Comparison of ENCODE assay signal across 9 mouse cellular contexts in the genomic region with DNA sequence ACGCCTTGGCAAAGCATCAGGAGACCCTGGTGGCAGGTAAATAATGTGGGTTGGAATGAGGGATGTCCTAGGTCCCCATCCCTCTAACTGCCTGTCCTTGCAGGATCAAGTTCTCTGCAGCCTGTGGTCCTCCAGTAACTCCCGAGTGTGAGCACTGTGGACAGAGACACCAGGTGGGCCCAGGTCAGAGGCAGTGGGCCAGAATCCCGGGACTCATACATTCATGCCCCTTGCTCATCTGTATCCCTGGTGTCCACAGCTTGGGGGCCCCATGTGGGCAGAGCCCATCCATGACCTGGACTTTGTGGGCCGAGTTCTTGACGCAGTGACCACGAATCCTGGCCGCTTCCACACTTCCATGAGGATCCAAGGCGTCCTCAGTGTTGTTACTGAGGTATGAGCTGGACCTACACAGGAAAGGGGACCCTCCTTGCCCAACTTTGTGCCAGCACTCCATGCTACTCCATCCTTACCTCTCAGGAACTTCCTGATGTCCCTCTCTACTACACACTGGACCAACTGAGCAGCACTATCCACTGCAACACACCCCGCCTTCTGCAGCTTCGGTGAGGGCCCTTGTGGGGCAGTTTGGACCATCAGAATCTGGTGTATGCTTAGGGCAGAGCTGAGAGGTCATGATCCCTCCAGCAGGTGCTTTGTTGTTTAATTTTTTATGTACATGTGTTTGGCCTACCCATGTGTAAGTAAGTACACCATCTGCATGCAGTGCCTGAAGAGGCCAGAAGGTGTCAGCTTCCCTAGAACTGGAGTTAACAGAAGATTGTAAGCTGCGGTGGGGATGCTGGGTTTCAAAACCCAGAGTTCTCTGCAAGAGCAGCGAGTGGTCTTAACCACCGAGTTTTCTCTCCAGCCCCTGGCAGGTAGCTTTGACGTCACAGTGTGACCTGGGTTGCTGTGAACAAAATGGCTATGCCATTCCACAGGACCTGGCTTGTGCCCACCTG. TPM values are rescaled to one million over a fixed set of nuclear protein-coding genes. Genes with fewer than 3 reads are reported as not detected.
A peak's percentile ranks its signal among the peaks of the same experiment; 100 is the strongest.
DNase-seq lines count a peak whose midpoint lies in the region; ATAC-seq lines count a peak whose summit lies in the region.
"Had no signal": no experiment of that assay in that cellular context is flagged by ENCODE, and none has a peak within 500 bp of the region (broad histone marks: within the 10 kb centered on the region; RNA-seq: fewer than 3 reads in every experiment).

No protein-coding gene starts in this region.

- peaks cover 34% of the 10 kb centered on the region for H3K4me1 ChIP-seq in heart, embryonic 12.5 days (replicated peaks)
- peaks cover 33% of the 10 kb centered on the region for H3K4me1 ChIP-seq in heart, embryonic 10.5 days
- H3K4me1 ChIP-seq in midbrain, embryonic 16.5 days (ENCODE audit: control insufficient read depth, insufficient read depth, low read length): no peaks in the 10 kb centered on the region

- H3K9me3 ChIP-seq in heart, embryonic 12.5 days (replicated peaks): no peaks in the 10 kb centered on the region
- no peaks in the 10 kb centered on the region for H3K9me3 ChIP-seq in heart, embryonic 10.5 days
- no peaks in the 10 kb centered on the region for H3K9me3 ChIP-seq in midbrain, embryonic 16.5 days (replicated peaks; ENCODE audit: control insufficient read depth, low read length, poor library complexity, severe bottlenecking)
- H3K9me3 ChIP-seq: neural tube, embryonic 13.5 days had no signal

- WGBS in heart, embryonic 12.5 days: 87% methylated on average over 14 of the region's 14 CpGs
- 90% methylated on average over 14 of the region's 14 CpGs for WGBS in heart, embryonic 10.5 days
- 88% methylated on average over 14 of the region's 14 CpGs for WGBS in midbrain, embryonic 16.5 days

- 0 out of 2 replicates have a peak overlapping the region, but pooled peaks have one; percentile 20 for H3K9ac ChIP-seq in heart, embryonic 12.5 days
- H3K9ac ChIP-seq in midbrain, embryonic 16.5 days (ENCODE audit: low read depth, low read length): no peak overlapping the region
- H3K9ac ChIP-seq: neural tube, embryonic 13.5 days had no signal

- peaks cover 5% of the 10 kb centered on the region for H3K27me3 ChIP-seq in heart, embryonic 12.5 days (replicated peaks)
- peaks cover 16% of the 10 kb centered on the region for H3K27me3 ChIP-seq in heart, embryonic 10.5 days (ENCODE audit: insufficient read depth, poor library complexity, severe bottlenecking)
- H3K27me3 ChIP-seq in midbrain, embryonic 16.5 days (ENCODE audit: control insufficient read depth, insufficient read depth, low read depth, low read length): peaks cover 12% of the 10 kb centered on the region

- H3K36me3 ChIP-seq in heart, embryonic 12.5 days: peaks cover 68% of the 10 kb centered on the region
- peaks cover 71% of the 10 kb centered on the region for H3K36me3 ChIP-seq in heart, embryonic 10.5 days
- H3K36me3 ChIP-seq in midbrain, embryonic 16.5 days (ENCODE audit: control insufficient read depth, insufficient read depth, low read length): peaks cover 18% of the 10 kb centered on the region

- no peak overlapping the region for H3K4me2 ChIP-seq in heart, embryonic 12.5 days
- H3K4me2 ChIP-seq in midbrain, embryonic 16.5 days (ENCODE audit: low read length): no peak overlapping the region
- H3K4me2 ChIP-seq: neural tube, embryonic 13.5 days had no signal

- ATAC-seq in heart, embryonic 12.5 days (ENCODE audit: insufficient number of reproducible peaks, low FRiP score): no peak
- ATAC-seq in megakaryocyte-erythroid progenitor cell, adult 5-6 weeks (replicated peaks; ENCODE audit: low FRiP score, low TSS enrichment, poor library complexity, severe bottlenecking): 0 out of 2 replicates have a peak, but pooled peaks have one; percentile 20
- ATAC-seq in midbrain, embryonic 16.5 days: no peak

- no peak overlapping the region for H3K4me3 ChIP-seq in heart, embryonic 12.5 days
- no peak overlapping the region for H3K4me3 ChIP-seq in heart, embryonic 10.5 days
- H3K4me3 ChIP-seq in midbrain, embryonic 16.5 days (ENCODE audit: low read depth, low read length): no peak overlapping the region
- H3K4me3 ChIP-seq: neural tube, embryonic 13.5 days had no signal

- no peak overlapping the region for H3K27ac ChIP-seq in heart, embryonic 12.5 days (ENCODE audit: poor library complexity, severe bottlenecking)
- H3K27ac ChIP-seq in heart, embryonic 10.5 days: no peak overlapping the region
- H3K27ac ChIP-seq in midbrain, embryonic 16.5 days (ENCODE audit: low read length): no peak overlapping the region
- H3K27ac ChIP-seq: neural tube, embryonic 13.5 days had no signal

- DNase-seq in heart, embryonic 10.5 days (ENCODE audit: low spot score): no peak
- DNase-seq in right cerebral cortex, postnatal 10 days (ENCODE audit: low spot score in 2 of 2): peak; percentile 74 to 78
- no peak for DNase-seq in right cerebral cortex, postnatal 25 days
- DNase-seq in c-Kit-positive CD71-positive TER-119-positive erythroid progenitor cells, embryonic 14.5 days (ENCODE audit: low spot score): peak; percentile 50
- no peak for DNase-seq in urinary bladder, adult 2 months (ENCODE audit: low spot score)

RNA-seq across cellular contexts. Expression of a gene that starts 3.8 kb away (rescaled TPM):
- 18.1 and 19.7 TPM in 2 replicates for polyA plus RNA-seq in heart, embryonic 12.5 days (2016; fragmentation: Nextera tagmentation; extraction: Ambion mirVana)
- polyA plus RNA-seq in heart, embryonic 10.5 days (2016; fragmentation: Nextera tagmentation; extraction: Ambion mirVana): 18.5 and 19.3 TPM in 2 replicates
- total RNA-seq in megakaryocyte-erythroid progenitor cell, adult 5-6 weeks (2014; fragmentation: Nextera tagmentation): 44.2 and 65.2 TPM in 2 replicates
- 9.5 and 10.1 TPM in 2 replicates for total RNA-seq in megakaryocyte-erythroid progenitor cell, adult 5-6 weeks (2017)
- 7.8 and 8.7 TPM in 2 replicates for polyA plus RNA-seq in urinary bladder, adult 2 months (2012; rRNA removed)
- 2.2 and 3.1 TPM in 2 replicates for polyA plus RNA-seq in midbrain, embryonic 16.5 days (2015; fragmentation: Nextera tagmentation; extraction: Ambion mirVana)

RNA-seq across cellular contexts. Expression of a gene that starts 9.8 kb away (rescaled TPM):
- 20.9 and 21.3 TPM in 2 replicates for polyA plus RNA-seq in heart, embryonic 12.5 days (2016; fragmentation: Nextera tagmentation; extraction: Ambion mirVana)
- 22.2 and 25.0 TPM in 2 replicates for polyA plus RNA-seq in heart, embryonic 10.5 days (2016; fragmentation: Nextera tagmentation; extraction: Ambion mirVana)
- 71.6 and 76.7 TPM in 2 replicates for total RNA-seq in megakaryocyte-erythroid progenitor cell, adult 5-6 weeks (2014; fragmentation: Nextera tagmentation)
- 35.8 and 51.5 TPM in 2 replicates for total RNA-seq in megakaryocyte-erythroid progenitor cell, adult 5-6 weeks (2017)
- polyA plus RNA-seq in urinary bladder, adult 2 months (2012; rRNA removed): 39.5 and 49.4 TPM in 2 replicates
- 13.0 and 14.2 TPM in 2 replicates for polyA plus RNA-seq in midbrain, embryonic 16.5 days (2015; fragmentation: Nextera tagmentation; extraction: Ambion mirVana)

RNA-seq across cellular contexts. Expression of a gene that starts 11.3 kb away (rescaled TPM):
- 46.2 and 49.5 TPM in 2 replicates for polyA plus RNA-seq in heart, embryonic 12.5 days (2016; fragmentation: Nextera tagmentation; extraction: Ambion mirVana)
- 59.8 and 64.6 TPM in 2 replicates for polyA plus RNA-seq in heart, embryonic 10.5 days (2016; fragmentation: Nextera tagmentation; extraction: Ambion mirVana)
- total RNA-seq in megakaryocyte-erythroid progenitor cell, adult 5-6 weeks (2014; fragmentation: Nextera tagmentation): 170 and 181 TPM in 2 replicates
- total RNA-seq in megakaryocyte-erythroid progenitor cell, adult 5-6 weeks (2017): 94.9 and 126 TPM in 2 replicates
- polyA plus RNA-seq in urinary bladder, adult 2 months (2012; rRNA removed): 71.7 and 76.3 TPM in 2 replicates
- polyA plus RNA-seq in midbrain, embryonic 16.5 days (2015; fragmentation: Nextera tagmentation; extraction: Ambion mirVana): 59.0 and 68.1 TPM in 2 replicates

RNA-seq across cellular contexts. Expression of a gene that starts 25.4 kb away (rescaled TPM):
- 5.4 and 6.9 TPM in 2 replicates for polyA plus RNA-seq in heart, embryonic 12.5 days (2016; fragmentation: Nextera tagmentation; extraction: Ambion mirVana)
- 2.1 and 3.2 TPM in 2 replicates for polyA plus RNA-seq in heart, embryonic 10.5 days (2016; fragmentation: Nextera tagmentation; extraction: Ambion mirVana)
- total RNA-seq in megakaryocyte-erythroid progenitor cell, adult 5-6 weeks (2014; fragmentation: Nextera tagmentation): 25.7 and 28.1 TPM in 2 replicates
- total RNA-seq in megakaryocyte-erythroid progenitor cell, adult 5-6 weeks (2017): 8.2 and 11.4 TPM in 2 replicates
- polyA plus RNA-seq in urinary bladder, adult 2 months (2012; rRNA removed): 1.0 and 1.2 TPM in 2 replicates
- polyA plus RNA-seq in midbrain, embryonic 16.5 days (2015; fragmentation: Nextera tagmentation; extraction: Ambion mirVana): 0.80 and 1.1 TPM in 2 replicates

RNA-seq across cellular contexts. Expression of a gene that starts 34.8 kb away (rescaled TPM):
- polyA plus RNA-seq in heart, embryonic 12.5 days (2016; fragmentation: Nextera tagmentation; extraction: Ambion mirVana): 63.4 and 68.1 TPM in 2 replicates
- polyA plus RNA-seq in heart, embryonic 10.5 days (2016; fragmentation: Nextera tagmentation; extraction: Ambion mirVana): 71.6 and 103 TPM in 2 replicates
- 23.2 and 27.2 TPM in 2 replicates for total RNA-seq in megakaryocyte-erythroid progenitor cell, adult 5-6 weeks (2014; fragmentation: Nextera tagmentation)
- total RNA-seq in megakaryocyte-erythroid progenitor cell, adult 5-6 weeks (2017): 47.1 and 60.7 TPM in 2 replicates
- 14.7 and 23.3 TPM in 2 replicates for polyA plus RNA-seq in urinary bladder, adult 2 months (2012; rRNA removed)
- polyA plus RNA-seq in midbrain, embryonic 16.5 days (2015; fragmentation: Nextera tagmentation; extraction: Ambion mirVana): 13.0 and 16.3 TPM in 2 replicates

Comparison
In these comparisons a context has a peak if more than half of its experiments do, and no peak if none do; other contexts are left out.
1. DNase-seq: peak in right cerebral cortex, postnatal 10 days (2 of 2) and c-Kit-positive CD71-positive TER-119-positive erythroid progenitor cells, embryonic 14.5 days (single experiment); none in heart, embryonic 10.5 days (single experiment), right cerebral cortex, postnatal 25 days (single experiment) and urinary bladder, adult 2 months (single experiment).